Mouse (Mus musculus): ENCODE measurements around the gene Gm49322.
"Not testable (repeated sequence)": the region's sequence is repeated elsewhere in the genome, so short reads cannot be mapped to it uniquely, and the experiment has no call there.

Gm49322 gene

DNA sequence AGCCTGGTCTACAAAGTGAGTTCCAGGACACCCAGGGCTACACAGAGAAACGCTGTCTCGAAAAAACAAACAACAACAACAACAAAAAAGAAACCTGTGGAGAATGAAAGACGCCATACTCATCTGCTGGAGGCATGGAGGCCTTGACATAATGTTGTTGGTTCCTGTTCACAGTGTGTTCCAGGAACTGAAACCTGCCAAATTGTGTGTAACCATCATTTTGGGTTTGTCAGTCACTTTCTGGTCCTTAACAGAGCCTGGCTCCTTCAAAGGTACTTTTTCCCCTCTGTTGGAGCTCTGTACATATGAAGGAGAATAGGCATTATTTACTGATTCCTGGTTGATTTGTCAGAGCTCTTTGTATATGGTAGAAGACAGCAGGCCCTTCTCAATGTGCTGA, 6.1 kb downstream of the Gm49322 start:
- DNase-seq (ENCODE audit: low spot score): no peak

DNA sequence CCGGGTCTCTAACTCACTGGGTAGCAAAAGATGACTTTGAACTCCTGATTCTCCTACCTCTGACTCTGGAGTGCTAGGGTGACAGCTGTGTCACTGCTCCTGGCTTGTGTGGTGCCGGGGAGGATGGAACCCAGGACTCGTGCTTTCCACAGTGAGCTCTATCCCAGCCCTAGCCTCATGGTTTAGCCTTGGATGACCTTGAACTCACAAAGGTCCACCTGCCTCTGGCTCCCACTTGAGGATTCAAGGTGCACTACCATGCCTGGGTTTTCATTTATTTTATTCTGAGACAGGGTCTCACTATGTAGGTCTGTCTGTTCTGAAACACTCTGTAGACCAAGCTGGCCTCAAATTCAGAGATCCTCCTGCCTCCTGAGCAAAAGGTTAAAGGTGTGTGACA, 8.0 kb downstream of the Gm49322 start:
- DNase-seq (ENCODE audit: low spot score): no peak

DNA sequence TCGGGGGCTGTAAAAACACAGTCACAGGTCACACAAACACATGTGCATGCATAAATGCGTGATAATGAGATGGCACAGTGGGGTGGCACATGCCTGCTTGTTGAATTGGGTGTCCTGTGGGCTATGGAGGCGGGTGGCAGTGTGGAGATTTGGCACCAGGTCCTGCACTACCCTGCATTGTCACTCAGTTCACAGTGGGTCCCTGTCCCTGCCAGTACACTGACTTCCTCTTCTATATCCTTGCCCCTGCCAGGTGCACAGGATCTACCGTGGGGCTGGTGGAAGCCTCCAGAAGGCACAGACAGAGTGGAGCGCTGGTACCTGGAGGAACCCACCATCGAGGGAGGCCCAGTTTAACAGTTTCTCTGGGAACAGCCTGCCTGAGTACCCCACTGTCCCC, 8.5 kb downstream of the Gm49322 start:
- DNase-seq (ENCODE audit: low spot score): no peak

DNA sequence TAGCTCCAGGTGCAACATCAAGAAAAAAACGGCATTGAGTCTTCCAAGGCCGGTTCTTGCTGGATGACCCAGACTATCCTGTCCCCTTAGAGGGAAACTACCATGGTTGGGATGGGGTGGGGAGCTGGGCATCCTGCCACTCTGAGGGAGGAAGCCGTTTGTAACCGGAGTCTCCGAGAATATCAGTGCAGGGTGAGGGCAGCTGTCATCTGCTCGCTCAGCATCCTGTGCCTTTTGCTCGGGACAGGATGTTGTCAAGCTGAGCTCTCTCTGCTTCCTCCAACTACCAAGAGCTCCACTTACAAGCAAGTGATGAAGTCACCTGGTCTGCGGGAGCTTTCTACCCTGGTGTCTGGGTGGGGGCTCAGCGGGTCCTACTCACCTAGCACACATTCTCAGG, 12.4 kb downstream of the Gm49322 start:
- no peak for DNase-seq (ENCODE audit: low spot score)

DNA sequence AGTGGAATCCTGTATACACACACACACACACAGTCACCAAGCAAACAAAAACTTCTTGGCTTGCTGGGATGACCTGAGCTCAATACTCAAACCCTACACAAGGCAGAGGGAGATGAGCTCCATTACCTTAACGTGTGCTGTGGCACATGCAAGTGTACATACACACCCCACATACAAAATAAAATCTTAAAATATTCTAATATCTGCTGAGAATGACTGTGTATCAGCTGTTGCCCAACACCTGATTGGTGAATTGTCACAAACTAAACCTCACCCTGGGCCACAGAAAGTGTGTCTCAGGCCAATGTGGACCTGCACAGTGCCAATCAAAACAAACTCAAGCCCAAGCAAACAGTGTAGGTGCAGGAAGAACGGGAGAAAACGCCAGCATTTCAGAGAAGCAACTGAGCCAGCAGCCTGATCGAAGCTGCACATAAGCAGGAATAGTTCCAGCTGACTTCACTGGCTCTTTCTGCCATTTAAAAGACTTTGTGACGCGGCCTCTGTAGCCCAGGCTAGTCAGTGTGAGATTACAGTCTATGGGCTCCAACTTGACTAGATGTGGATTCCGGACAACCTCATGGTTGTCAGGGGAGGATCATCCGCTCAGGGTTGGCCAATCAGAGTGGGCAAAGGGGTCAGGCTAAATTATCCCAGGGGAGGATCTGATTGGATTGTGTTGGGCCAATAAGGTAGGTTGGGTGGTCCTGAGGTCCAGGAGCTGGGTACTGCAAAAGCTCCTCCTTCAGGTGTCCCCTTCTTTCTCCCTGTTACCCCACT, 13.8 kb downstream of the Gm49322 start:
- no peak for DNase-seq (ENCODE audit: low spot score)

DNA sequence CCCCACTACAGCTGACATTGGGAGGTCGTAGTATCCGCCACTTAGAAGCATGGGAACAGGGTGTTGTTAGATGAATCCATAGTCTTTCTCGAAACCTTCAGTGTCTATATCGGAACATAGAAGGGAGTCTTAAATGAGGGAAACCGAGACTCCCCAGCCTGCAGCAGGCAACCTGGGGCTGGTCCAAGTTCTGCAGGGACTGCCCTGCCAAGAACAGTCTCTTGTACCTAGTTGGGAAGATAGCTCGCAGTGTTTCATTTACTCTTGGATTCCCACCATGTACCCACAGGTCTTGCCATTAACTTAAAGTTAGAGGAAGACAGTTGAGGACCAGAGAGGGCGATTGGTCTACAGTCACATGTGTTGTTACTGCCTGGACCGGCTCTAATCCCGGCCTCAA, 14.5 kb downstream of the Gm49322 start:
- DNase-seq (ENCODE audit: low spot score): no peak

DNA sequence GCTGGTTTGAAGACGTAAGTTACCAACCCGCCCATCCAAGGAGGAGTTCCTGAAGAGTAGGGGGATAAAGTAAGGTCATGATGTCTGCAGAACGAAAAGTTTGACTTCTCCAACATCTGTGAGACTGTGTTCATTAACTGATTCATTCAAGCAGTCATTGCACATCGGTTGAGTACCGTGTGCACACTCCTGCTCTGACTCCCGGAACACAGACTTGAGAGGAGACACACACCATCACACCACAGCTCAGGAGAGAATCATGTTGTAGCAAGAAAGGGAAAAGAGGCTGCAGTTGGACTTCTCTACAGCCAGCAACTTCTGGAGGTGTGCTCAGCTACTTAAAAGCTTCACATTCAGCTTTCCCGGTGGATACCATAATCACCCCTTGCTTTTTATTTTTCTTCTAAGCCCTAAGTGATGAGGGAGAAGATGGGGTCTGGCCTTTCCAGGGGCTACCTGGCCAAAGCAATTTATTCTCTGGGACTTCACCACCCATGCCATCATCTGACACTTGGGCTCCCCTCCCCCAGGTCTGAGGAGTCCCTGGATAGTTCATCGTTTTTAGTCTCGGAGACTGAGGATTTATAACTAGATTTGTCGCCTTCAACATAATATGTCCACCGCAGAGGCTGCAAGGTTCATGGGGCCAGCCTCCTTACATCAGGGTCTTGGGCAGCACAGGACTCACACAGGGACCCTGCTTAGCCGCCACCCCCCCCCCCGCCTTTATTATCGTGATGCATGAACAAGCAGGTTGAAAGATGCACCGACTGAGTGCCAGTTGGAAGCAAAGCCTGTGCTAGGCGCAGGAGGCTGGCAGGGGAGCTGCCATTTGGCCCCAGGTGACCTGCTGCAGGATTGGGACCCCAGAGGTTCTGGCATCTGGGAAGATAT, 15.2 kb downstream of the Gm49322 start:
- DNase-seq (ENCODE audit: low spot score): no peak

DNA sequence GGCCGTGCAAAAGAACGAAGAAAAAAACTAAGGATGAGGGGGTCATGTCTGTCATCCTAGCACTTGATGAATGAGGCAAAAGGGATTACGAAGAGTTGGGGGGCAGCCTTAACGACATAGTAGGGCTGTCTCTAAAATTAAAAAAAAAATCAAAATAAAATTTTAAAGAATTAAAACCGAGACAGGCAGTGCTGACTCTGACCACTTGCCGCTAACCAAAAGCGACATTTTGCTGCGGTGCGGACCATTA, 15.8 kb downstream of the Gm49322 start:
- no peak for DNase-seq (ENCODE audit: low spot score)

DNA sequence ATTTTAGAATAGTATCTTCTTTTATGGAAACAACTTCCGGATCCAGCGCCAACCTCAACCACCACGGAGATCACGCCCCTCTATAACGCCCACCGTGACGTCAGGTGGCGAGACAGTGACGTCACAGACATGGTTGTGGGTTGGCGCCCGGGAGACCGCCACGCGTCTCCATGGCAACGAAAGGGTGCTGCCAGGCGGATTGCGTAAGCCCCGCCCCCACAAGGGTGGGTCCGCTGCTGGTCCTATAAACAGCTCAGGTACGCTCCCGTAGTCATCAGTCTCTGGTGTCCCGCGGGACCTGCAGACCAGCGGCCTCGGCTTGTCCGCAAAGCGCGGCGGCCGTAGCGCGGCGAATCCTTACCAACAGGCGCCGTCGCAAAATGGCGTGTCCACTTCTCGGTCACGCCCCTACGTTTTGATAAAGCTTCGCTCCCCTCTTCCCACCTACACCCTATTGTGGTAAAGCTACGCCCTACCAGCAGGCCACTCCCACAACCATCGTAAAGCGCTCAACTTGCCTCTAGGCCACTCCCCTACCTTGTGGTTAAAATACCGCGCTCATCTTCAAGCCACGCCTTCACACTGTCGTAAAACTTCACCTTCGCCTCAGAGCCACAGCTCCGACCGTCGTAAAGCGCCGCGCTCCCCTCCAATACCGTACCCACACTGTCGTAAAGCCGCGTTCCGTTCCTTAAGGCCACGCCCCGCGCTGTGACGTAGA, 16.3 kb downstream of the Gm49322 start:
- peak; percentile 98 for DNase-seq (ENCODE audit: low spot score)

DNA sequence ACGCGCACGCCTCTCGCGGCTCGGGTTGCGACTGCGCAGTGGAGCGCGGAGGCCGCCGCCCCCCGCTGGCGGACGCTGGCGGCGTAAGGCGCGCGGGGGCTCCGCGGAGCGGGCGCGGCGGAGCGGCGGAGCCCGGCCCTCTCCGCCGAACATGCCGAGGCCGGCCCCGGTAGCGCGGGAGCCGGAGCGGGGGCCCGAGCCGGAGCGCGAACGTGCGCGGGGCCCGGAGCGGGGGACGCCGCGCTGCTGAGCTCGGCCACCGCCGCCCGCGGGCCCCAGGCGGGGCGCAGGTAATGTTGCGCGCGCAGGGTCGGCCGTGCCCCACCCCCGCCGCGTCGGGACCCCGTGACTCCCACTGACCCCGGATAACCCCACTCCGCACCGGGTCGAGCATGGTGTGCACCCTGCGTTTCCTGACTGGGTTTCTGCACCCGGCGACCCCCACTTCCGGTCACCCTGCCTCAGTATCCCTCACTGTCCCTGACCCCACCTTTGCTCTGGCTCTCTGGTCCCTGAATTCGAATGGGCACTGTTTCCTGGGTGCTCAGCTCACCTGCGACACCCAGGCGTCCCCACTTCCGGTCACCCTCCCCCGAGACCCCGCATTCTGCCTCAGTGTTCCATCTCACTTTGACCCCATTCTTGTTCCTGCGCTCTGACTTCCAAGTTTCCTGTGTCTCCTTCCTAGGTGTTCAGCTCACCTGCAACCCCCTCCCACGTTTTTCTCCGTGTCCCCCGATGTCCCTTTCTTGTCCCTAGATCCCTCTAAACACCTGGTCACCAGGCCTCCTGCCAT, 17.0 kb downstream of the Gm49322 start, which contains the start of gene Csnk1g2:
Csnk1g2 (plus strand) TSS at position 178 of the 796 bp plus-strand sequence.
- no peak for DNase-seq (ENCODE audit: low spot score)

DNA sequence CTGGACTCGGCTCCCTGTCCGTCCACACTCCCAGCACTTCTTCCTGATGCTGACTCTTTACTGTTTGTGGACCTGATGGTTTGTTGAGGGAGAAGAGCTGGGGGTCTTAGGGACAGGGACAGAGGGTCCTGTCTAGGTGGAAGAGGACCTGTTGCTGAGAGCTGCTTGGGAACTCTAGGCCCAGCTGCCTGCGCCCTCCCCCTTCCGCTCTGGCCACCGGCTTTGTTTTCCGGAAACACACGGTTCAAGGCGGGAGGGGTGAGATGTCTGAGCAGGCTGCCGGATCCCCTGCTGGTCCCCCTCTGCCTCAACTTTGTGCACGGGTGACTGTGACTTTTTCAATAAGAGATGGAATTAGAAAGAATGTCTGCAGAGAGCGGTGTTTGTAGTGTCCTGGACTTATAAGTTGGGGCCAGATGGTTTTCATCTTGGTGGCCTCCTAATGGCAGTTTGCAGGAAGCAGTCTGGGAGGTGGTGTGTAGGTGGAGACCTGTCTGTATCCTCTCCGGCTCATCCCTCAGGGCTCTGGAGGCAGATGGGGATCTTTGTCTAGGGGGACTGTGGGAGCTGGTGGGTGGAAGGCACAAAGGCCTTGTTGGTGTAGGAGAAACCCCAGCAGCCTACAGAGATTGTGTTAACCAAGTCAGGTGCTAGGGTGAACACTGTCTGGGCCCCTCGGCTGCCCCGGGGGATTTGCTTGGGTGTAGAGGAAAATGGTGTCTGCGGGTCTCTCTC, 17.8 kb downstream of the Gm49322 start:
- no peak for DNase-seq (ENCODE audit: low spot score)

DNA sequence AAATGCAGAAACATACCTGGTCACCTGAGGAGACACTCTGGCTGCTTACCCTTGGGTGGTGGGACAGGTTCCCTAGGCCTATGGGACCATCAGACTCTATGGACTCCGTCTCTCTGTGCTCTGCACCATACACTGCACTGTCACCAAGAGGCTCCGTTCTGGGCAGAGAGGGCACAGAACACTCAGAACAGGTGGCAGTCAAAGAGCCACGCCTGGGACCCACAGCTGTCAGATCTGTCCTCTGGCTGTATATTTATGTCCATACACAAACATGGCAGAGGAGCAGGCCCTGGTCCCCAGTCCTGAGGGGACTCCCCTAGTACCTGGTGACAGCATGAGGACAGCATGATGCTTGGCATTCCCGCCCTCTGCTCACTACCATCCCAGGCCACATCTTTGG, 19.9 kb downstream of the Gm49322 start:
- DNase-seq (ENCODE audit: low spot score): no peak

DNA sequence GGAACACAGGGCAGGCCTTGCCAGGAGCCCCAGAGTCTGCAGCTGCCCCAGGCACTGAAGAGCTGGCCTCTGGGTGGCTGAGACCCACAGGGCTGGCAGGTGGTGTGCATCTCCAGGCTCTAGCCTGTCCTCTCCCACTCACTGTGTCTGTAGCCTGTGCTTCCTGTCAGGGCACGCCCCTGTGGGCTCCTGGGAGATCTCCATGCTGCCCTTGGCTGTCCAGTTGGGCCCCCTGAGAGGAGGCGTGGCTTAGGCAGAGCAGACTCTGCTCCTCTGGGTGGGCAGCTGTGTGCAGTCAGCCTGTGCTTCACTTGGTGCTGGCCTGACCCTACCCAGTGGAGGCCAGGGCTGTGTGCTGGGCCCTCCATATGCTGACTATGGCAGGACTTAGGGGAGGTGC, 21.9 kb downstream of the Gm49322 start:
- DNase-seq (ENCODE audit: low spot score): no peak

DNA sequence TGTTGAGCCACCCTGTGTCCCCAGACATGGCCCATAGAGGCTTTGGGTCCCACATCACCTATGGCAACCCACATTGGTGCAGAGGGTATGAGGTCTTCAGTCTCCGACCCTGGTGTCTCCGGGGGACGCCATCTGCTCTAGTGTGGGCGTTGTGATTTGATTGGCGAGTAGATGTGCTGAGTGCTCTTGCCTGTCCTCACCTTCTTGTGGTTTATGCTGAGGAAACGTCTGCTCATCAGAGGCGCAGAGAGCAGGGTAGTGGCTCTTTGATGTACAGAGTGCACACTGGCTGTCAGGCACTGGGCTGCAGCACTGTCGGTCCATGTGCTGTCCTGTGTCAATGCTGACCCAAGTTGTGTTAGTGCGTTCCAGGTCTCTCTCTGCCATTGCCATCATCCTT, 23.1 kb downstream of the Gm49322 start:
- no peak for DNase-seq (ENCODE audit: low spot score)

DNA sequence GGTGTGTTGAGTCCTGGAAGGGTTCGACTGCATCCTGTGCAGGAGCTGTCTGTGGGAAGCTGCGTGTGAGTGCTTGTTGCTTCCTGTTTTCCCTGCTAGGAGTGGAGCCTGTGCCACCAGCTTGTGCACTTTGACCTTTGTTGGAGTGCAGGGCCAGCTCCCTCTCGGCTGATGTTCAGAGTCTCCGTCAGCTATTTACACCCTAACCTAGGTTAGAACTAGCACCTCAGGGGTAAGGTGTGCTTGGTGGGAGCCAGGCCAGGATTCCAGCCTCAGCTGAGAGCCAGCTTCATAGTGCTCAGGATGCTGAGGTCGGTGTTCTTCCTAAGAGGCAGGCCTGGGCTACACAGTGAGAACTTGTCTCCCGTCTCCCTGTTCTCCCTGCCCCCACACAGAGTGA, 29.5 kb downstream of the Gm49322 start:
- no peak for DNase-seq (ENCODE audit: low spot score)

DNA sequence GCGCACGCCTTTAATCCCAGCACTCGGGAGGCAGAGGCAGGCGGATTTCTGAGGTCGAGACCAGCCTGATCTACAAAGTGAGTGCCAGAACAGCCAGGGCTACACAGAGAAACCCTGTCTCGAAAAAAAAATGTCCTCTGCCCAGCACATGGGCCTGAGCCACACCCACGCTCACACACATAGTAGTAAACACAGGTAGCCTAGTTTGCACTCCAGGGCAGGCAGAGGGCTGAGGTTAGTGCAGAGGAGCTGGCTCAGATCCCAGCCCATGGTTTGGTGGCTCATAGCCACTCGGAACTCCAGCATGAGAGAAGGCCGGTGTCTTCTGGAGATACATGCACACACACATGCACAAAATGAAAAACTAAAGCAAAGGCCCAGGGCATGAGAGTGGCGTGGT, 41.1 kb downstream of the Gm49322 start:
- DNase-seq (ENCODE audit: low spot score): no peak

DNA sequence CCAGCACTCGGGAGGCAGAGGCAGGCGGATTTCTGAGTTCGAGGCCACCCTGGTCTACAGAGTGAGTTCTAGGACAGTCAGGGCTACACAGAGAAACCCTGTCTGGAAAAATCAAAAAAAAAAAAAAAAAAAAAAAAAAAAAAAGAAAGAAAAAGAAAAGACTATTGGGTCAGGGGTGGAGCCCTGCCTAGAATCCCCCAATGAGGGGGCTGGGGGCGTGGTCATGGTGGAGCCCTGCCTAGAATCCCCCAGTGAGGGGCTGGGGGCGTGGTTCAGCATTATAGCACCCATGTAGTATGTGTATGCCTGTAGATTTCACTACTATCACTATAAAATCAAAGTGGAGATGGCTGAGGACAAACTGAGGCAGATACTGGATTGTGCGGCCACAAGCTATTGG, 44.1 kb downstream of the Gm49322 start:
- DNase-seq (ENCODE audit: low spot score): not testable (repeated sequence)

DNA sequence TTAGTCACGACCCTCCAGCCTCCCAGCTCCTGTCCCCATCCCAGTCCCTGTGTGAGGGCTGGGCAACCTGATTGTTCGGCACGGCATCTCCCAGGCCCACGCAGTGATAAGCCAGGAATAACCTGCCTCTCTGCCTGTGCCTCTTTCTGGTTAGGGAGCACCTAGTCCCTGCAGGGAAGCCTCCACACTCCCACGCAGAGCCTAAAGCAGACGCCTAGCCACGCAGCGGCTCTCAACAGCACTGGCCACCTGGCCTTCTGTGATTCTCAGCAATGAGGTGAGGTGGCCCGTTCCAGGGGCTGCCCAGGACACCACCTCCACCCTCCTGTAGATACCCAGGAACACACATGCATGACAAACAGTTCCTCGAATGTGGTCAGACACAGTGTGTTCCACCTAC, 44.6 kb downstream of the Gm49322 start:
- DNase-seq (ENCODE audit: low spot score): no peak

DNA sequence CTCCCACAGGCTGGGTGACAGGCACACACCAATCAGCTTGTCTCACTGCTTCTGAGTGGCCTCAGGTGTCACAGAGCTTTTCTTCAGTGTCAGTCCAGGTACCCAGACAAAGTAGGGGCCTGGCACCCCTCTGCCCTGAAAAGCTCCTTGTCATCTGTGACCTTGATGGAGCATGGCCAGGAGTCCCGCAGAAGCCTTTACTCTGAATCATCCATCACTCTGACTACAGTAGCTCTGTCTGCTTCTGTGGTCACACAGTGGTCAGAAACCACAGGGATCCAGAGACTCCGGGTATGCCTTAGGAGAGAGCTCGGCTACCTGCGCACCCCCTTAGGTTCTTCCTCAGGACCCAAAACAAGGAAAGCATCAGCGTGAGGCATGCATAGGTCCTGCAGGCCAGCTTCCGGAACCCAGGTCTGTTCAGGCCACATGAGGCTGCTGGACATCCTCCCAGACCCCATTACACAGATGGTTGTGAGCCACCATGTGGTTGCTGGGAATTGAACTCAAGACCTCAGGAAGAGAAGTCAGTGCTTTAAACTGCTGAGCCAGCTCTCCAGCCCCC, 47.4 kb downstream of the Gm49322 start:
- DNase-seq (ENCODE audit: low spot score): no peak

DNA sequence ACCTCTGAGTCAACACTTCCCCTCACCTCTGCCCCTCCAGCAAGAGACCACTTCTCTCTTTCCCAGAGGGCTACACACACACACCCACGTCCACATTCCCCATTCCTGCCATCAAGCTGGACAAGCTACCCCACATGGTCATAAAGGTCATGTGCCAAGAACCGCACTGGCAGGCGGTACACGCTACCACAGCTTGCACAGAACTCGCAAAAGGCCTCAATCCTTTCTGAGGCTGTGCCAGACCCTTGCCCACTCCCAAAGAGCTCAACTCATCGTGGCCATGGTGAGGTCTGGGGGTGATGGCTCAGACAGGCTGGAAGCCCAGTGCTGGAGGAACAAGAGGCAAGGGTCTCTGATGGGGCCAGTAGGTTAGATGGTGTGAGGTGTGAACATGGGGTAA, 49.0 kb downstream of the Gm49322 start:
- no peak for DNase-seq (ENCODE audit: low spot score)
